Mouse (Mus musculus): ENCODE data around the gene Ddx11. TPM values are rescaled to one million over a fixed set of nuclear protein-coding genes. Genes with fewer than 3 reads are reported as not detected.
"Not testable (repeated sequence)": the region's sequence is repeated elsewhere in the genome, so short reads cannot be mapped to it uniquely, and the experiment has no call there.

The Ddx11 gene
- polyA plus RNA-seq, 1 experiment from 2014 or later: 5.6 TPM

- Histone ChIP-seq H3K36me3 (ENCODE audit: insufficient read depth, low read length) (peaks cover 21% of the 10 kb centered on the region), H3K4me1 (replicated peaks; ENCODE audit: insufficient read depth, low read length) (no peaks in the 10 kb centered on the region; the same call in 1 of the 2 replicates), H3K4me3 (replicated peaks; ENCODE audit: low read depth, low read length) (peak overlapping the region; percentile 86), H3K27me3 (ENCODE audit: insufficient read depth, low read length) (no peaks in the 10 kb centered on the region), H3K4me2 (ENCODE audit: low read length) (peak overlapping the region; percentile 78), H3K27ac (peak overlapping the region; percentile 85), H3K9ac (ENCODE audit: low read depth, low read length) (peak overlapping the region; percentile 59), H3K9me3 (replicated peaks; ENCODE audit: low read length) (no peaks in the 10 kb centered on the region)
- DNase-seq (ENCODE audit: low spot score) (peak; percentile 48), ATAC-seq (replicated peaks; ENCODE audit: low FRiP score, low read depth) (peak; percentile 23; the same call in 1 of the 2 replicates)
- WGBS: under 1% methylated on average over 20 of the region's 20 CpGs
- TF ChIP-seq CTCF (IDR thresholded peaks at IDR 0.05; ENCODE audit: low read depth): no peak
Observed at GRCm38 (mm10) chr17:66123816-66124610, 693 bp downstream of the Ddx11 start.

GRCm38 (mm10) chr17:66125211-66125610 lies 1.9 kb downstream of the Ddx11 start:
- Histone ChIP-seq H3K27ac (no peak overlapping the region), H3K27me3 (ENCODE audit: insufficient read depth, low read length) (no peaks in the 10 kb centered on the region), H3K9ac (ENCODE audit: low read depth, low read length) (no peak overlapping the region), H3K4me2 (ENCODE audit: low read length) (no peak overlapping the region), H3K4me3 (replicated peaks; ENCODE audit: low read depth, low read length) (no peak overlapping the region), H3K4me1 (replicated peaks; ENCODE audit: insufficient read depth, low read length) (no peaks in the 10 kb centered on the region; the same call in 1 of the 2 replicates), H3K9me3 (replicated peaks; ENCODE audit: low read length) (no peaks in the 10 kb centered on the region), H3K36me3 (ENCODE audit: insufficient read depth, low read length) (peaks cover 12% of the 10 kb centered on the region; the same call in 1 of the 2 replicates)
- TF ChIP-seq CTCF (IDR thresholded peaks at IDR 0.05; ENCODE audit: low read depth): peak; percentile 42
- ATAC-seq (replicated peaks; ENCODE audit: low FRiP score, low read depth): no peak
- peak; percentile 14 for DNase-seq (ENCODE audit: low spot score)
- 73% methylated on average over 5 of the region's 5 CpGs for WGBS

- TF ChIP-seq CTCF (IDR thresholded peaks at IDR 0.05; ENCODE audit: low read depth): no peak
- DNase-seq (ENCODE audit: low spot score) (no peak), ATAC-seq (replicated peaks; ENCODE audit: low FRiP score, low read depth) (no peak)
- Histone ChIP-seq H3K4me1 (replicated peaks; ENCODE audit: insufficient read depth, low read length) (no peaks in the 10 kb centered on the region), H3K9ac (ENCODE audit: low read depth, low read length) (no peak overlapping the region), H3K36me3 (ENCODE audit: insufficient read depth, low read length) (peaks cover 45% of the 10 kb centered on the region), H3K27me3 (ENCODE audit: insufficient read depth, low read length) (no peaks in the 10 kb centered on the region), H3K4me2 (ENCODE audit: low read length) (no peak overlapping the region), H3K4me3 (replicated peaks; ENCODE audit: low read depth, low read length) (no peak overlapping the region), H3K9me3 (replicated peaks; ENCODE audit: low read length) (no peaks in the 10 kb centered on the region; the same call in 1 of the 2 replicates), H3K27ac (no peak overlapping the region)
- WGBS: 98% methylated on average over 9 of the region's 9 CpGs
Observed at GRCm38 (mm10) chr17:66130371-66130770, 7.1 kb downstream of the Ddx11 start.

GRCm38 (mm10) chr17:66131212-66131611 lies 7.9 kb downstream of the Ddx11 start:
- H3K27ac ChIP-seq: no peak overlapping the region
- no peaks in the 10 kb centered on the region; the same call in 1 of the 2 replicates for H3K9me3 ChIP-seq (replicated peaks; ENCODE audit: low read length)
- ATAC-seq (replicated peaks; ENCODE audit: low FRiP score, low read depth) (no peak), DNase-seq (ENCODE audit: low spot score) (peak; percentile 10)
- H3K27me3 ChIP-seq (ENCODE audit: insufficient read depth, low read length): no peaks in the 10 kb centered on the region
- 98% methylated on average over 4 of the region's 4 CpGs for WGBS
- peak; percentile 47; the same call in 1 of the 2 replicates for TF ChIP-seq CTCF (IDR thresholded peaks at IDR 0.05; ENCODE audit: low read depth)
- H3K4me1 ChIP-seq (replicated peaks; ENCODE audit: insufficient read depth, low read length): no peaks in the 10 kb centered on the region
- no peak overlapping the region for H3K9ac ChIP-seq (ENCODE audit: low read depth, low read length)
- H3K36me3 ChIP-seq (ENCODE audit: insufficient read depth, low read length): peaks cover 53% of the 10 kb centered on the region
- no peak overlapping the region for H3K4me2 ChIP-seq (ENCODE audit: low read length)
- H3K4me3 ChIP-seq (replicated peaks; ENCODE audit: low read depth, low read length): no peak overlapping the region

GRCm38 (mm10) chr17:66152706-66153662 lies 29.7 kb downstream of the Ddx11 start:
- H3K4me3 ChIP-seq (replicated peaks; ENCODE audit: low read depth, low read length); H3K4me1 ChIP-seq (replicated peaks; ENCODE audit: insufficient read depth, low read length); H3K27ac ChIP-seq; H3K9me3 ChIP-seq (replicated peaks; ENCODE audit: low read length); DNase-seq (ENCODE audit: low spot score); H3K4me2 ChIP-seq (ENCODE audit: low read length); H3K27me3 ChIP-seq (ENCODE audit: insufficient read depth, low read length); H3K9ac ChIP-seq (ENCODE audit: low read depth, low read length): not testable (repeated sequence)
- H3K36me3 ChIP-seq (ENCODE audit: insufficient read depth, low read length): peaks cover 29% of the 10 kb centered on the region
- peak; percentile 78 for ATAC-seq (replicated peaks; ENCODE audit: low FRiP score, low read depth)
- WGBS: 66% methylated on average over 5 of the region's 8 CpGs

GRCm38 (mm10) chr17:66153735-66154423 lies 30.6 kb downstream of the Ddx11 start:
- H3K9me3 ChIP-seq (replicated peaks; ENCODE audit: low read length); H3K4me1 ChIP-seq (replicated peaks; ENCODE audit: insufficient read depth, low read length); H3K4me2 ChIP-seq (ENCODE audit: low read length); H3K27me3 ChIP-seq (ENCODE audit: insufficient read depth, low read length); H3K4me3 ChIP-seq (replicated peaks; ENCODE audit: low read depth, low read length); H3K27ac ChIP-seq; H3K9ac ChIP-seq (ENCODE audit: low read depth, low read length): not testable (repeated sequence)
- peak; percentile 35 for DNase-seq (ENCODE audit: low spot score)
- ATAC-seq (replicated peaks; ENCODE audit: low FRiP score, low read depth): peak; percentile 61
- H3K36me3 ChIP-seq (ENCODE audit: insufficient read depth, low read length): peaks cover 23% of the 10 kb centered on the region
- 53% methylated on average over 4 of the region's 4 CpGs for whole genome bisulfite sequencing

Measured in kidney, postnatal 0 days (tissue).